Mouse (Mus musculus) small intestine, adult 2 months (tissue): ENCODE measurements at regions not wholly inside any gene's neighbourhood (a gene's known extent, or its start where the extent isn't known, plus 50 kb on each side); places are given as distances from the start of the nearest gene placed in this dataset.

ENCODE experiments used
- H3K27ac ChIP-seq: fragments of 200-500 bp; 2 replicates; pipeline ENCODE4 v1.5.1; 2012; ENCODE audit warnings: low read depth, low read length, control low read depth, inconsistent platforms; ENCODE audit not compliant: insufficient read depth
- H3K27me3 ChIP-seq: fragments of 200-500 bp; 2 replicates; pipeline ENCODE4 v1.6.1; 2012; ENCODE audit warnings: mild to moderate bottlenecking, moderate library complexity, low read length, inconsistent platforms; ENCODE audit not compliant: control insufficient read depth, insufficient read depth
- H3K36me3 ChIP-seq: fragments of 200-500 bp; 2 replicates; pipeline ENCODE4 v1.6.1; 2012; ENCODE audit warnings: mild to moderate bottlenecking, low read length, control low read depth, inconsistent platforms; ENCODE audit not compliant: control insufficient read depth, insufficient read depth
- H3K4me1 ChIP-seq: fragments of 200-500 bp; 2 replicates; pipeline ENCODE4 v1.6.1; 2012; ENCODE audit warnings: low read length, inconsistent platforms, mixed read lengths; ENCODE audit not compliant: control insufficient read depth, insufficient read depth, insufficient read length
- H3K4me3 ChIP-seq: fragments of 200-500 bp; 2 replicates; pipeline ENCODE4 v1.5.1; 2012; ENCODE audit warnings: low read depth, mild to moderate bottlenecking, control low read depth, inconsistent platforms, low read length, moderate library complexity
- CTCF ChIP-seq: fragments of 200-500 bp; IDR thresholded peaks from 2 replicates; pipeline ENCODE4 v1.5.1; 2012; ENCODE audit warnings: low read depth, mild to moderate bottlenecking, control low read depth, inconsistent platforms, low read length, moderate library complexity, mixed read lengths; ENCODE audit not compliant: insufficient replicate concordance, insufficient read length; ENCODE audit errors: extremely low read depth
- POLR2A ChIP-seq: fragments of 200-500 bp; IDR thresholded peaks from 2 replicates; pipeline ENCODE4 v1.6.1; 2012; ENCODE audit warnings: low read depth, mild to moderate bottlenecking, control low read depth, inconsistent platforms, low read length, moderate library complexity
- WGBS: fragments of 180-500 bp; shearing (Covaris S2); methylation state at CpG from one replicate; pipeline ENCODE4 v1.1.7; 2018; 5-methylcytosine and 5-hydroxymethylcytosine counted together

- no peak overlapping the region for H3K27ac ChIP-seq
- H3K36me3 ChIP-seq, result no peaks in the 10 kb centered on the region
- H3K27me3 ChIP-seq, result no peaks in the 10 kb centered on the region
- H3K4me3 ChIP-seq, result no peak overlapping the region
- TF ChIP-seq POLR2A (no peak), CTCF (no peak)
- 82% methylated on average over 11 of the region's 11 CpGs for WGBS
- H3K4me1 ChIP-seq, result no peaks in the 10 kb centered on the region
Observed at GRCm38 (mm10) chr19:57548093-57548492, 62.7 kb upstream of the Atrnl1 start.

- WGBS, result 66% methylated on average over 11 of the region's 11 CpGs
- Histone ChIP-seq H3K27me3 (no peaks in the 10 kb centered on the region), H3K36me3 (no peaks in the 10 kb centered on the region), H3K27ac (no peak overlapping the region), H3K4me1 (no peaks in the 10 kb centered on the region), H3K4me3 (no peak overlapping the region)
- no peak for TF ChIP-seq POLR2A
- no peak for TF ChIP-seq CTCF
Observed at GRCm38 (mm10) chr19:57548661-57549060, 62.2 kb upstream of the Atrnl1 start.

- Histone ChIP-seq H3K4me1 (no peaks in the 10 kb centered on the region), H3K36me3 (no peaks in the 10 kb centered on the region), H3K27me3 (no peaks in the 10 kb centered on the region), H3K4me3 (no peak overlapping the region), H3K27ac (no peak overlapping the region)
- WGBS, result 74% methylated on average over 11 of the region's 11 CpGs
- TF ChIP-seq CTCF (no peak), POLR2A (no peak)
Observed at GRCm38 (mm10) chr19:57552964-57553740, 57.7 kb upstream of the Atrnl1 start.

GRCm38 (mm10) chr19:57554086-57554485, 56.7 kb upstream of the Atrnl1 start:
- Histone ChIP-seq H3K27me3 (no peaks in the 10 kb centered on the region), H3K4me3 (no peak overlapping the region), H3K36me3 (no peaks in the 10 kb centered on the region), H3K27ac (no peak overlapping the region), H3K4me1 (no peaks in the 10 kb centered on the region)
- WGBS, result 82% methylated on average over 6 of the region's 6 CpGs
- TF ChIP-seq CTCF, result no peak
- no peak for TF ChIP-seq POLR2A

GRCm38 (mm10) chr19:57555313-57555712, 55.5 kb upstream of the Atrnl1 start:
- Histone ChIP-seq H3K4me3 (no peak overlapping the region), H3K27ac (no peak overlapping the region), H3K36me3 (no peaks in the 10 kb centered on the region), H3K27me3 (no peaks in the 10 kb centered on the region), H3K4me1 (no peaks in the 10 kb centered on the region)
- WGBS, result 67% methylated on average over 5 of the region's 5 CpGs
- TF ChIP-seq POLR2A (no peak), CTCF (no peak)

GRCm38 (mm10) chr19:57558420-57558967, 52.3 kb upstream of the Atrnl1 start:
- no peak overlapping the region for H3K4me3 ChIP-seq
- WGBS, result 64% methylated on average over 19 of the region's 19 CpGs
- no peak for TF ChIP-seq POLR2A
- TF ChIP-seq CTCF, result no peak
- no peak overlapping the region for H3K27ac ChIP-seq
- no peaks in the 10 kb centered on the region for H3K27me3 ChIP-seq
- H3K36me3 ChIP-seq, result no peaks in the 10 kb centered on the region
- peaks cover 3% of the 10 kb centered on the region; the same call in 1 of the 2 replicates for H3K4me1 ChIP-seq

- H3K4me1 ChIP-seq, result peaks cover 3% of the 10 kb centered on the region; the same call in 1 of the 2 replicates
- 59% methylated on average over 3 of the region's 3 CpGs for WGBS
- H3K4me3 ChIP-seq, result no peak overlapping the region
- no peak overlapping the region for H3K27ac ChIP-seq
- TF ChIP-seq CTCF (no peak), POLR2A (no peak)
- no peaks in the 10 kb centered on the region for H3K27me3 ChIP-seq
- H3K36me3 ChIP-seq, result no peaks in the 10 kb centered on the region
Observed at GRCm38 (mm10) chr19:57560757-57561156, 50.1 kb upstream of the Atrnl1 start.
